Mouse (Mus musculus) bone marrow macrophage, adult 2 months (primary cell): ENCODE measurements around the gene Tbxas1. TPM values are rescaled to one million over a fixed set of nuclear protein-coding genes. Genes with fewer than 3 reads are reported as not detected.

ENCODE experiments used
- H3K27ac ChIP-seq: 2 replicates; pipeline ENCODE4 v1.5.1; 2012; ENCODE audit warnings: low read depth, low read length; ENCODE audit not compliant: insufficient read depth
- H3K4me1 ChIP-seq: 2 replicates; pipeline ENCODE4 v1.6.1; 2012; ENCODE audit warnings: low read length; ENCODE audit not compliant: control insufficient read depth, insufficient read depth
- H3K4me3 ChIP-seq: 2 replicates; pipeline ENCODE4 v1.5.1; 2012; ENCODE audit warnings: mild to moderate bottlenecking, low read length, moderate library complexity; ENCODE audit not compliant: insufficient read depth
- CTCF ChIP-seq: IDR thresholded peaks from 2 replicates; pipeline ENCODE4 v1.5.1; 2012; ENCODE audit warnings: low read depth, mild to moderate bottlenecking, low read length, moderate library complexity
- POLR2A ChIP-seq: IDR thresholded peaks from 2 replicates; pipeline ENCODE4 v1.6.1; 2012; ENCODE audit warnings: mild to moderate bottlenecking, low read depth, low read length, borderline replicate concordance
- polyA plus RNA-seq: library from polyadenylated mRNA; stranded (reverse); fragments of >200 nt; gene quantifications from 2 replicates; pipeline ENCODE4 v1.2.4, GENCODE M21; 2012; ENCODE audit not compliant: missing spikeins, insufficient read depth, insufficient read length

Tbxas1 gene
- polyA plus RNA-seq, 1 experiment, result 115 TPM

GRCm38 (mm10) chr6:38949683-38950161 is 74.5 kb downstream of the Tbxas1 start:
- H3K4me3 ChIP-seq, result peak overlapping the region; percentile 4; the same call in 1 of the 2 replicates
- peak overlapping the region; percentile 88 for H3K27ac ChIP-seq

GRCm38 (mm10) chr6:38950341-38950740 is 75.1 kb downstream of the Tbxas1 start:
- Histone ChIP-seq H3K4me1 (peaks cover 35% of the 10 kb centered on the region), H3K27ac (peak overlapping the region; percentile 88), H3K4me3 (no peak overlapping the region)
- no peak for TF ChIP-seq POLR2A
- no peak for TF ChIP-seq CTCF

More at GRCm38 (mm10) chr6:38949683-38950161, 74.5 kb downstream of the Tbxas1 start:
- no peak for TF ChIP-seq POLR2A
- 0 out of 2 replicates have a peak, but pooled peaks have one; percentile 18 for TF ChIP-seq CTCF
- peaks cover 39% of the 10 kb centered on the region for H3K4me1 ChIP-seq

GRCm38 (mm10) chr6:38950838-38951237 is 75.6 kb downstream of the Tbxas1 start:
- TF ChIP-seq POLR2A, result no peak
- no peak for TF ChIP-seq CTCF
- Histone ChIP-seq H3K4me3 (no peak overlapping the region), H3K4me1 (peaks cover 31% of the 10 kb centered on the region), H3K27ac (peak overlapping the region; percentile 36)

GRCm38 (mm10) chr6:38956641-38957040 is 81.4 kb downstream of the Tbxas1 start:
- H3K4me3 ChIP-seq, result no peak overlapping the region
- H3K4me1 ChIP-seq, result peaks cover 11% of the 10 kb centered on the region
- TF ChIP-seq POLR2A (no peak), CTCF (no peak)
- H3K27ac ChIP-seq, result no peak overlapping the region

- peaks cover 11% of the 10 kb centered on the region for H3K4me1 ChIP-seq
- TF ChIP-seq CTCF (no peak), POLR2A (no peak)
- no peak overlapping the region for H3K4me3 ChIP-seq
- no peak overlapping the region for H3K27ac ChIP-seq
Observed at GRCm38 (mm10) chr6:38957246-38957645, 82.0 kb downstream of the Tbxas1 start.

GRCm38 (mm10) chr6:38959502-38959901 is 84.3 kb downstream of the Tbxas1 start:
- Histone ChIP-seq H3K4me3 (no peak overlapping the region), H3K4me1 (peaks cover 10% of the 10 kb centered on the region), H3K27ac (no peak overlapping the region)
- TF ChIP-seq POLR2A, result no peak
- no peak for TF ChIP-seq CTCF

GRCm38 (mm10) chr6:38960367-38960766 is 85.2 kb downstream of the Tbxas1 start:
- TF ChIP-seq CTCF, result no peak
- no peak for TF ChIP-seq POLR2A
- no peak overlapping the region for H3K27ac ChIP-seq
- peaks cover 17% of the 10 kb centered on the region for H3K4me1 ChIP-seq

GRCm38 (mm10) chr6:38960791-38961426 is 85.7 kb downstream of the Tbxas1 start:
- peaks cover 19% of the 10 kb centered on the region for H3K4me1 ChIP-seq

More at GRCm38 (mm10) chr6:38960367-38960766, 85.2 kb downstream of the Tbxas1 start:
- H3K4me3 ChIP-seq, result no peak overlapping the region

GRCm38 (mm10) chr6:38961427-38962033 is 86.3 kb downstream of the Tbxas1 start:
- H3K4me1 ChIP-seq, result peaks cover 19% of the 10 kb centered on the region
- TF ChIP-seq CTCF (no peak), POLR2A (no peak)
- no peak overlapping the region for H3K27ac ChIP-seq
- no peak overlapping the region for H3K4me3 ChIP-seq

More at GRCm38 (mm10) chr6:38960791-38961426, 85.7 kb downstream of the Tbxas1 start:
- TF ChIP-seq POLR2A (no peak), CTCF (no peak)
- H3K27ac ChIP-seq, result no peak overlapping the region
- H3K4me3 ChIP-seq, result no peak overlapping the region

GRCm38 (mm10) chr6:38966839-38967238 is 91.6 kb downstream of the Tbxas1 start:
- TF ChIP-seq POLR2A, result no peak
- TF ChIP-seq CTCF, result no peak
- peaks cover 26% of the 10 kb centered on the region for H3K4me1 ChIP-seq
- no peak overlapping the region for H3K4me3 ChIP-seq
- no peak overlapping the region for H3K27ac ChIP-seq
